Mouse (Mus musculus) urinary bladder, postnatal 25 days (tissue): Measurements from ENCODE around the gene Rfx4.

Source experiments
- DNase-seq: peaks from one replicate; pipeline ENCODE4 v3.0.0; 2022; ENCODE audit warnings: low spot score

Gene Rfx4

DNA sequence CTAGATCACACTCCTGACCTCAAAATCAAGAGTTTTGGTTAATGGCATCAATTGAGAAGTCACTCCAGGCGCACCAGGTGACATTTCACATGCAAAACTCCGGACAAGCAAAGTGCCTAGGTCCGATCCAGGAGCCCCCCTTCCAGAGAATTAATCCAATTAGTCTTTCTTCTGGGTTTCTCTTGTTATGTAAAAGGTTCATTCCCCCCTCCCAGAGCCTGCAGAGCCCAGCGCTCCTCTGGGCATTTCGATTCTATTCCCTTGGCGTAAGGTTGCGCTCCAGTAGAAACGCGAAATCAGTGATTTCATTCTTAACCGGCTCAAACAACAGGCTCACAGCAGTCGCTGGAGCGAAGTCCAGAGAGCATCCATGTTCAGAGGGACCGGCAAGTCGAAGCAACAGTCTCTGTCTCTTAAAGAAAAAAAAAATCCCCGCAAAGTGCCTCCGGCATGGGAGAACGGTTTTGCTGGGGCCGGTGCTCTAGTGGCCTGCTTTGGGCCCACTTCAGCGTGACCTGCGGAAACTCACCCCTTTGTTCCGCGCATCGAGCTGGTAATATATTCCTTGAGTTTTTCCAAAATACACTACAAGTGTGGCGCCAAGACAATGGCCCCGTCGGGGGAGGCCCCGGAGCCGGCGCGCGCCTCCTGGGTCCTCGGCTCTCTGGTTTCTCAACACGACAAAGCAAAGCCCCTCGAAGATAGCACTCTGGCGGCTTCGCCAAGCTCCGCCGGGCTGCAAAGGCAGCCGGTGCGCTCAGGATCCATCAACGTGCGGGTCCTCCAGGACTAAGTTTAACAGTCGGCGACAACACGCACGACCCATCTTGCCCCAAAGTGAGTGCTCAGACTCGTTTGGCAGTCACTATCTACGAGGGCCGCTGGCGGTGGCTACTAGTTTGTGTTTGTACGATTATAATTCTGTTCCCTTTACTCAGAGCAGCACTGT lies 2.9 kb downstream of the Rfx4 start:
- no peak for DNase-seq

DNA sequence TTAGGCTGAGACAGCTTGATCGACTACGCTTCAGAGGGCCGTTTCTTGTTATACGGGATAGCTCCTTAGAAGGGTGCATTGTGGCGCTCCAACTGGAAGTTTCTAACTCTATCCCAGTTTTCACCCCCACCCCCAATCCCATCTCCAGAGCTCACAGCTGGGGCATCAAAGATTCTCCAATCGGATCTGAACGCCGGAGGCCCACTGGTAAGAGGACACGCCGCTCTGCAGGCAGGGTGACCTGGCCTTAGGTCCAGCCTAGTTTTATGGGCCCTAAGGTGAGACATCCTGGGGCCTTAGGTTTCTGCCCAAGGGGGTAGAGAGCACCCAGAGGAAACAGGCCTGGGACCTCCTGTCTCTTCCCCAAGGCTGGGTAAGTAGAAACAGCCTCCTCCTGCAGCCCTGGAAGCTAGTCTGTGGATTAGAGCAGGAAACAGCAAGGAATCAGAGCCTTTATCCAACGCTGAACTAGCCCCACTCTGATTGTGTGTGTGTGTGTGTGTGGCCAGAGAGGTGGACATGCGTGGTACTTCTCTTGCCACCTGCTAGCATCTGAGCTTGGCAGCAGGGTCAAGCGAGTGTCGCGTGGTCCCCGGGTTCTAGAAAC lies 3.8 kb downstream of the Rfx4 start:
- DNase-seq, result no peak

DNA sequence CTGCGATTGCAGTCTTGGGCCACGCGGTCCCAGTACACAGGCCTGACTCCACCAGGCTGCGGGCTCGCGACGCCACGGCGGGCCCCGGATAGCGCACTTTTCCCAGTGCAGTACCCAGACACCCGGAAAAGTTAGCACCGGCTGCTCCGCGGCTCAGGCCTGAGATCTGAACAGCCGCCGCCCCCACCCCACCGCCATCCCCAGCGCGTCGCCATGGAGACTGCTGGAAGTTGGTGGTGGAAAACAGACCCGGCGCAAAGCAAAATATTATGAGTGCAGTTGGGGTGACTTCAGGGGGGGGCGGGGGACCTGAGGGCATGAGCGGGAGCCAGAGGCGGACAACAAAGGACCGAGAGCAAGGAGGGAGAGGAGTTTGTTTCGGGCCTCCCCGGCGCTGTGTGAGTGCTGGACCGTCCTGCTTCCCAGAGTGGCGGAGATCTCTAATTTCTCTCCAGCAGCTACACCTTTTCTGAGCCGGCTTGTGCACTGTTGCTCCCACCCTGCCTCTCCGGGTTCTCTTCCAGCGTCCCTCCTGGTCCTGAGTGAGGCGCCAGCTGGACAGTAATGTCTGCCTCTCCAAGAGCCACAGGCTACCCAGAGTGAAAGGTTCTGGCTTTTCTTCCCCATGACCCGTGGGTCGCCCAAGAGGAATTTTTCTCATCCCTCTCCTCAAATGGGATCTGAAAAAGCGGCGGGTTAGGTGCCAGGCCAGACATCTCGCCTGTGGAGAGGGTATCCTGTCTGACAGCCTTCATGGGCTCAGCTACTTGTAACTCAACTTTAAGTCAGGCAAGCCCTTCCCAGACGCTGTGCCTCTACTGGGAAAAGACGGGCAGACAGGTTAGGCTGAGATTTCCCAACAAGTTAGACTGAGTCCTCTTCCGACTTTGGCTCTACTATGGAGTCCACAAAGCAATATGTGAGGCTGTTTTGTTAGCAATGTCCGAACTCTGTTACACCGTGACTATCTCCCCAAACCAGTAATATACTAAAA lies 4.6 kb downstream of the Rfx4 start:
- DNase-seq, result no peak

DNA sequence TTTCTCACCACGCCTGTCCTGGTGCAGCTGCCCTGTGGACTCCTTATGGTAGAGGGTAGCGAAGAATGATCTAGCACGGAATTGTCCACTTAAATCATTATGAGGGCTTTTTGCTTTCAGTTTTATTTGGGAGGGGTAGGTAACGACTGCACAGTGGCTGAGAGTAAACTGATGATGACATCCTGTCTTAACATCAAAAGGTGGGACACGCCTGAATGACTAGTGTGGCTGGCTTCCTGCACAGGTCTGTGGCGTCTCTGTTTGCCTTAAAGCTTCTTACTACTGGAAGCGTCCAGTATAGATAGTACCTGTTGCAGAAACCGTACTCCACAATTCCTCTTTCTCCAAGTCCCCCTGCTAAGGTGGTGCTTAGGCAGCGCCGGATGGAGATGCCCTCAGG lies 12.9 kb downstream of the Rfx4 start:
- no peak for DNase-seq

DNA sequence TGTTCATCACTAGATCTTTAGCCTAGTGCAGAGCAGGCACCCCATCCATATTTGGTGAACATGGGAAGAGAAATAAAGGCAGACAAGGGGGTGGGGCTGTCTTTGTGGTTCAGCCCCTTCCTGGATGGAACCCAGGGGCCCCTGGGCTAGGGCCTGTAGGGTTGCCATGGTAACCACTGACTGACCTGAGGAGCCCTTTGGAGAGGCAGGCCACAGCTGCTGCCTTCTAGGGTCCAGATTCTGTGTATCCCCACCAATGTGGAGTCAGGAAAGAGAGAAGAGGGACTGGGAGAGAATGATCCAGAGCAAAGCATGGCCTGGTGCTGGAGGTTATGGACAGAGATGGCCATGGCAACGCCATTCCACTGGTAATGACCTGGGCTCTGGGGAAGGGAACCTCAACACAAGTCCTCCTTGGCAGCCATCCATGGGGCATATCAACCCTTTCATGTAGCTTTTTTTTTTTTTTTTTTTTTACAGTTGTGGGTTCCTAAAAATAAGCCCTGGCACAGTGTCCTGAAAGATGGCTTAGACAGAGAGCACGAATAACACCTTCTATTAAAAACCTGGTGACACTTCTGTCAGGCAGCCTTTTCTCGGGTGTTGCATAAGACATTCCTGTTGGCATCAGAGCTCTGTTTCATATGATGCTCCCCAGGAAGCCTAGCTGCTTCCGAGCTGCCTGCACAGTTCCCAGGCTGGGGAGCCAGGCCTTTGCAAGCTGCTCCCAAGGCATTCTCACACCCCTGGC lies 16.7 kb downstream of the Rfx4 start:
- DNase-seq, result no peak

DNA sequence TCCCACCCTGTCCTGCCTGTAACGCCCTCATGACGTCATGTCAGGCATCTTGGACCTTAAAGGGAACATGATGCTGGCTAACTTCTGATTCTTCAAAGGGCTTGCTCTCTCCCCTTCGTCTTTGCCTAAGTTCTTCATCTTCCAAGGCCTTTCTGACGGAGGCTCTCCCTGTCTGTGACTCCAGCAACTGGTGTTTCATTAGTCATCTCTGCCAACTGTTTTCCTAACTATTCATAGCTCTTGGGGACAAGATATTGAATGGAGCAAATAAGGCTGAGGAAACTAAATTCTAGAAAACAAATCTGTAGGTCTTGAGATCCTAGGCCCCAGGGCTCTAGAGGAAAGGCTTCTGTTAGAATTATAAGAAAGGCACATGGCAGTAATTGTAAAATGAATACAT lies 18.0 kb downstream of the Rfx4 start:
- no peak for DNase-seq

DNA sequence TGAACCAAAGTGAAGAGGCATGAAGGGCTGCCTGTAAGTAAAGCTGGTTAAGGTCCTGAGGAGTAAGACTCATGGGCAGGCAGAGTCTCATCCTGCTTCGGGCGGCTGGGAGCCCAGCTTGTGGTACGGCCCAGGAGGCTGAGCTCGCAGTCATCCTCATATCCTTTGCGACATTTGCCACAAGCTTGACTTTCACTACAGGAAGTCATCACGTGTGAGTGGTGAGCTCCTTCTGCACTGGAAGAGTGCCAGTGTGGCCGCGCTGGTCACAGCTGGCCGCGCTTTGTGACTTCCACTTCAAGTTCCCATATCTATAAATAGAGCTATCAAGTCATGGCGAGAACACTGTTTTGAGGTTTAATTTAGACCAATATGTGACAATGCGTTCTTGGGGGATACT lies 18.7 kb downstream of the Rfx4 start:
- no peak for DNase-seq

DNA sequence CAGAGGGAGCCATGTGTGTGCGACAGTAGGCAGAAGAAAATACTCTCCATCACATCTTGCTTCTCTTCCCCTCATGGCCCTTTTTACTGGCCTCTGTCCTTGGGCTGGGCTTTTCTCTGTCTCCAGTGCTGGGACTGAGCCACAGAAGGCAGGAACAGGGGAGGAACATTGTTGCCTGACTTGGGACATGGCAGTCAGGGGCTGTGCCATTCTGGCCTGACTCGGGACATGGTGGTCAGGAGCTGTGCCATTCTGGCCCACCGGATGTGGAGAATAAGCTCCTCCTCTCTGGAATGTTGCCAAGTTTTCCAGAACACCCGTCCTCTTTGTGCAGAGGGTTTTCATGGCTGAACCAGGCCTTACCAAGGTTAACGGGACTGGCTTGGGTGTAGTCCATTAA lies 21.2 kb downstream of the Rfx4 start:
- no peak for DNase-seq

DNA sequence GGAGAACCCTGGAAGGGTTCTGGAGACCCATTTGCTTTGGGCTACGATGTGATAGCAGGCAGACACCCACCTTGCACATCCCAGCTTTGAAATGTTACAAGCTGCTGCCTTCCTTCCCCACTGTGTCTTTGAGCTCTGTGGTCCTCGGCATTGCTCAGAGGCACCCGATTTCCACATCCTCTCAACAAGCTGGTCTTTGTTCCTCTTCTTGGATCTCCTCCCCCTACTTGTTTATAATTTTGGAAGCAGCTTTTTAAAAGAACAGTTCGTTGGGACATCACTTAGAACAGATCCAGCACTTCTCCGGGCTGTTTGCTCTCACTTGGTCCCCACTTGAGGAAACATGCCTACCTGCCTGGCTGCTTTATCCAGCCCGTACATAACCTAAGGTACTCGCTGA lies 22.1 kb downstream of the Rfx4 start:
- DNase-seq, result no peak

DNA sequence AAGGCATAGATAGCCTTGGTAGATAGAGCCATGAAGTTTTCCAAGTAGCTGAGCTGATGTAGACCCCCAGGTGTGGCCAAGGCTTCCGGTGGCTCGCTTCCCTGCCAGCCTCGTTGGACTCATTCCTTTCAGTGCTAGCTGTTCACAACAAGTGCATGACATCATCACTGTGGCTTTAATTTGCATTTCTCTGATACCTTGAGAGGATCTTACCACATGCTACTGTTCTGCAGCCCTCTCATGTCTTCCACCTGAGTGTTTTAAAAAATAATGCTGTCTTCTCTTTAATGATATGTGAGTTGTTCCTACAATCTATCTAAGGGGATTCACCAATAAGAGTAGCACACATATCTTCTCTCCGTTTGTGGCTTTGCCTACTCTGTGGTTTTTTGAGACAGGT lies 25.0 kb downstream of the Rfx4 start:
- no peak for DNase-seq

DNA sequence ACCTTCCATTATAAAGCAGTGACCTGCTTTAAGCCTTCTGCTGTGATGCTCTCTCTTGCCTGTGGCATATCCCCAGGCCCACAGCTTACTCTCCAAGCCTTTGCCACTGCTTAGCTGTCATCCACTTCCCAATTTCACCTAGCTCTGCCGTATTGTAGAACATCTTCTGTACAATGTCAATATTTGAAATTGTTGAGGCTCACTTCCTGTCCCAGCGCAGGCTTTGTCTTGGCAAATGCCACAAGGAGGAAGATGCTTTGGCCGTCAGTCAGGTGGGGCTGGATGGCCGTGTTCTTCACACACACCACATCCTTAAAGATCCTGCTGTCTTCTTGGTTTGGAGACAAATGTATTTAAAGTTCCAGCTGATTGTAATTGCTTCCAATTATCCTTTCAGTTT lies 29.5 kb downstream of the Rfx4 start:
- no peak for DNase-seq

DNA sequence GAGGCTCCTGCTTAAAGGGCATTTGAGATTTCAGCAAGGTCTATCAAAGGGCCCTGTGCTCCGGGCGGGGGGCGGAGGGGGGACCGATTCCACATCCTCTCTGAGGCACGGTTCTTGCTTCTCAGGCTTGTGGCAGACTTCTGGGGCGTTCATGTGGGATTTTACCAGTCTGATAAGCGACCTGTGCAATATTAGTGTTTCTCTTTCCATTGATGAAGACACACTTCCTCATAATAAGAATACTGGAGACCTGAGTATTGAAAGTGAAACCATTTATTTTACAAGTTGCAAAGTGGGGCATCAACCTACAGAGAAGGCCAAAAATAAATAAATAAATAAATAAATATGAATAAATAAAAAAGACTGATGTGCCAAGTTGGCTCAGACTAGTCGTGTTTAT lies 34.5 kb downstream of the Rfx4 start:
- no peak for DNase-seq

DNA sequence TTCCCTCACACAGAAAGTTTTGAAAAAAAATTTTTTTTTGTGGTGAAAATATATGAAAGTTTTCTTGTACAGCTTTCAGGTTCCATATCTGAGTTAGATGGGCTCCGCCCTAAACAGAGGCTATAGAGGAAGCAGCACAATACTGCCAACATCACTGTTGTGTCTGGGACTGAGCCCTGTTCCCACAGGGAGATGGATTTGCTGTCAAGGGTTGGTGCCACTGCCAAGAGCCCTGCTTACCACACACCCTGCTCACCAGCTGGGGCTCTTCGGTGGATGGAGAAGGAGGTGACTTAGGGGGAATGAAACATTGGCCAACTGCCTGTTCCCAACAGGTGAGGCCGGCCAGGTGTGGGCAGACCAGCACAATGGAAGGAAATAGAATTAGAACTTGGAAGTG lies 35.3 kb downstream of the Rfx4 start:
- no peak for DNase-seq

DNA sequence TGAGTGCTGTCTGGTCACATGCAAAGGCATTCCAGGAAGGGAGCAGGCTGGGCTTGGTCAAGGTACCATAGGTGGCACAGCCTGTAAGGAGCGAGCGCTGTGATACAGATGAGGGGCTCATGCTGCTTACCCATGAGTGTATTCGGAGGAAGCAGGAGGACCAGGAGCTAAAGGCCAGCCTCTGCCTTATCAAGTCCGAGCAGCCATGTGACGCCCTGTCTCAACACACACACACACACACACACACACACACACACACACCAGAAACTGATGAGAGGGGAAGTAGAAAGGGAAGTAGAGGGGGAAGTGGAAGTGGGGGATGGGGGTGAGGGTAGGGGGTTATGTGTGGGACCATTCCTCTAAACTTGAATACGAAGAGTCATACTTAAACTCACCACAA lies 45.7 kb downstream of the Rfx4 start:
- no peak for DNase-seq

DNA sequence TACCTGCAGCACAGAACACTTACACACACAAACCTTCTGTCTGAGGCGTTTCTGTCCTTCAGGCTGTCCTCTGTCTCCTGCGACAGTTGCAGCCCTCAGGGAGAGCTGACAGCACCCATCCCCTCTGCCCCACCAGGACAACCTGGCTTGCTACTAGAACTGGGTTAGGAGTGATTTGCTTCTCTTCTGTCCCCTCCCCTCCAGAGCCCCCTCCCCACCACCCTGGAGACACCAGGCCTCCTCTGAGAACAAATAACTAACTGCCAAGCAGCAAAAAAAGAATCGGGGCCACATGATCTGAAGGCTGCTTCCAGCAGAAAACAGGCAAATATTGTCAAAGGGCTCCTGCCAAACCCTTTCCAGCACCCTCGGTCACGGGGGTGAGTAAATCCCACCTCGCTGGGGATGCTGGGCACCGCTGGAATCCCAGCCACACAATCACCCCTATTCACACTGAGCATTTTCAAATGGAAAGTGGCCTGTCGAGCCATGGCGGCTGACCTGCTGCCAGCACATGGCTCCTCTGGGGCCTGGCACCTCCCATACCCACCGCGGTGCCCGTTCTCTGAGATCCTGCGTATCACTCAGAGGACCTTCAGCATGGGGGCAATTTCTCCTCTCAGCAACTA lies 47.5 kb downstream of the Rfx4 start:
- DNase-seq, result no peak

DNA sequence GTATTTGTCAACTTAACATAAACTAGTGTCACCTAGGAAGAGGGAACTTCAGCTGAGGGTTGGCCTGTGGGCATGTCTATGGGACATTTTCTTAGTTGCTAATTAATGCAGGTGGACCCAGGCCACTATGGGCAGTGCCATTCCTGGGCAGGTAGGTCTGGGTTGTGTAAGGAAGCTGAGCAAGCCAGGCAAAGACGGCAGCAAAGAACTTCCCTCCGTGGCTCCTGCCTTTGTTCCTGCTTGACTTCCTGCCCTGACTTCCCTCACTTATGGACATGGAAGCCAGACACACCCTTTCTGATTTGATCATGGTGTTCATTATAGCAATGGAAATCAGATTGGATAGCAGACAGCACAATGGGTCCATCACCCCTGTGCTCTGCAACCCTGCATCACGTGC lies 49.7 kb downstream of the Rfx4 start:
- no peak for DNase-seq

DNA sequence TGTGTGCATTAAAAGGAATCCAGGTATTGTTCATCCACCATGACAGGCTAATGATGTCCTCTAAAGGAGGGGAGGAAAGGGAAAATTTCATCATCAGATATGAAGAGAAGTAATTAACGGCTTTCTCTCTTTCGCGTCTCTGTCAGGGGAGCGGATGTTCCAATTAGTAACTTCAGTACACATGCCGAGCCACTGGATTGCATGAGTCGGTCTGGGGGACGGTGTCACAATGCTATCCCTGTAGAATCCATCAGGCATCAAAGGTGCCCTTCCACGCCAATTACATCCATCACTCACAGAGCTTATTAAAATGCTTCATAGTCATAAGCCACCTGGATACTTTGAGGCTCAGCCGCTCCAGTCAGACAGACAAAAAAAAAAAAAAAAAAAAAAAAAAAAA lies 51.3 kb downstream of the Rfx4 start:
- DNase-seq, result no peak

DNA sequence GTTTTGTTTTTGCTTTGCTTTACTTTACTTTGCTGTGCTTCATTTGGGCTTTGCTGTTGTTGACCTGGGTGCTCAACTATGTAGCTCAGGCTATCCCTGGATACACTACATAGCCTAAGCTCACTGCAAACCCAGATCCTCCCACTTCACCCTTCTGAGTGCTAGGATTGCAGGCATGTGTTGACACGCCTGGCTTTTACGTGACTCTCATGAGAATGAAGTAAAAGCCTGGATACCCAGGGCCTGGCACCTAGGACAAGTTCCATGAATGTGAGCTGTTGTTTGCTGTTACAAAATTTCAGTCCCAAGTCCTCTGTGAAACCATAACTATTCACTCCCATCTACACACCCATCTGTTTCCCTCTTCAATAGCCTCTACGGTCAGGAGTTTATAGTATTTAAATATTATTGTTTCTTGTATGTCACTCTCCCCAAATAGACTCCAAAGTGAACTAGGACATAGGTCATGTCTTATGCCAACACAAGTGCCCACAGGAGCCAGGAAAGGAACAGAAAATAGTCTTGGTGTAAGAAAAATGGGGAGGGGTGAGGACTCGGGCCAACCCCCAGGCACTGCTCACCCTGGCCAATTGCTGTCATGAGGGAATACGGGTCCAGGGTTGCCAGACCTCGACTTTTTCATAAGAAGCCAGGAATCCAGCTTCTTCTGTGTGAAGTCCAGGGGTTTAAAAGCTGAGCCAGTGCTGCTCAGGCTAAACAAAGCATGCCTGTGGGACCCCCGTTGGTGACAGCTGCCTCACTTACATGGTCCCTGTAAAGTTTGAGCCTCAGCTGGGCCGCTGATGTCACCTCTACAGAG lies 54.4 kb downstream of the Rfx4 start:
- DNase-seq, result no peak

DNA sequence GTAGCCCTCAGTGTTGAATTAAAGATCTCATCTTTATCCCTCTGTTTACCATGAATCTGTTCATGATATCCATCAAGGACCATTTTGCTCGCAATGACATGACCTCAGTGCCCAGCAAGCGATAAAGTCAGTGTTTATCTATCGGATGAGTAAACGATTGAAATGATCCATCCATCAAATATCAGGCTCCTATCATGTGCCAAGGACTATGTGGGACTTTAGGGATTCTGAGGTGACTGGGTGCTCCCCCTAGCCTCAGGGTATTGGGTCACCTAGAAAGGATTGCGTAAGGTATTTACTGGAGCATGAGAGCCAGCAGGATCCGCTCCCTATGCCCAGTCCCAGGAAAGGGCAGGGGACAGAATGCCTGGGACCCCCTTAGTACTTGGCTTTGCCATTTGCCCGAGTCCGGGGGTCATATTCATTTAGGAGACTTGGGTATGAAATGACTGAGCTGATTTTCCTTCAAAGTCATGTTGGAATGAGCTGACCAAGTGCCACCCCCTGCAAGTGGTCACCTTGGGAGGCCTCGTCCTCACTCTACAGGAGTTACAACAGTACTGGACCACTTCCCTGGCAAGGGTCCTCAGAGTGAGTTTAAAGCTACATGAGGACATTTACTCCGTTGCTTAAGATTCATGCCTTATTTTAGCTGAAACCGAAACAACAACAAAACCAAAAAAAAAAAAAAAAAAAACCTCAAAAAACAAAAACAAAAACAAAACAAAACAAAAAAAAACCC lies 55.5 kb downstream of the Rfx4 start:
- no peak for DNase-seq

DNA sequence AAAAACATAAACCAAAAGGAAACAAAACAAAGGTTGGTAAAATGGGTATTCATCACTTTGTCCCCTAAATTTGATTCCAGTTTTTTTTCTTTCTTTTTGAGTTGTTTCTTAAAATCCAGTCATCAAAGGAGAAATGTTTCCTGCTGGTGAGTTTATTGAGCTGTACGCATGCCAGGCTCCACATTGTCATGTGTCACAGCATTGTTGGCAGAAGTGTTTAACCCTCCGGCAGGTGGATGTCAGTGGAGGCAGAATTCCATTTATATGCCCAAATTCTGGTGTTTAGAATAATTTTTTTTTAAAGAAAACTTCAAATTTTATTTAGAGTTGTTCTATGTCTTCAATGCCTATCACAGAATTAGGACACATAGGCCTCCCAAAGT lies 56.0 kb downstream of the Rfx4 start:
- DNase-seq, result no peak
